Mouse (Mus musculus): ENCODE results near the gene Med13l. TPM values are rescaled to one million over a fixed set of nuclear protein-coding genes. Genes with fewer than 3 reads are reported as not detected.
A peak's percentile ranks its signal among the peaks of the same experiment; 100 is the strongest.

Gene Med13l
- total RNA-seq (2021), result 100 to 1,000 TPM in 1 of 2 experiments, 10 to 100 TPM in 1; 95.9 to 105 TPM

DNA sequence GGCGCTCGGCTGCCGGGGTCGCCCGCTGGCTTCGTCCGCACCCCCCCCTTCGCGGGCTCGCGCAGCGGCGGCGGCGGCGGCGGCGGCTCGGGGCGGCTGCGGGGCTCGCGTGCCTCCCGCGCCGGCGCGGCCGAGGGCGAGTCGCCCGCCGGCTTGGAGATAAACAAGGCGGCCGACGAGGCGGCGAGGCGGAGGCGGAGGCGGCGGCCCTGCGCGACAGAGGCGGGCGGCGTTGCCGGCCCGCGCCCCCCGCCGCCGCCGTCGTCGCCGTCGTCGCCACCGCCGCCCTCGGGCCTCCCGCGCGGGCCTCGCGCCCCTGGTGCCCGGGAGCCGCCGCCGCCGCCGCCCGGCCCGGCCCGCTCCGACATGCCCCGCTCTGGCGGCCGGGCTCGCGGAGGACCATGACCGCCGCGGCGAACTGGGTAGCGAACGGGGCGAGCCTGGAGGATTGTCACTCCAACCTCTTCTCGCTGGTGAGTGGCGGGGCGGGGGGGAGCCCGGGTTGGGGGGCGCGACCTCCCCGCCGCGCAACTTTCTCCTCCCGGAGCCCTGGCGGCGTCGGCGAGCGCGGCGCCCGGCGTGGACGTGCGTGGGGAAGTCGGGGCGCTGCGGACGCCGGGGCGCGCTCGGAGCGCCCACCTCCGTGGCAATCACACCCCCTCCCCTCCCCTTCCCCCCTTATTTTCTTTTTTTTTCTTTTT, at the start of gene Med13l:
Med13l (plus strand) TSS at position 295 of the 701 bp plus-strand sequence.
- intact Hi-C loops (cut with DNase I), result loop anchor here (10.0 kb wide), 2 partner anchors 174 to 236 kb away; no protein-coding TSS in a partner anchor
- DNase-seq, result peak; percentile 72

DNA sequence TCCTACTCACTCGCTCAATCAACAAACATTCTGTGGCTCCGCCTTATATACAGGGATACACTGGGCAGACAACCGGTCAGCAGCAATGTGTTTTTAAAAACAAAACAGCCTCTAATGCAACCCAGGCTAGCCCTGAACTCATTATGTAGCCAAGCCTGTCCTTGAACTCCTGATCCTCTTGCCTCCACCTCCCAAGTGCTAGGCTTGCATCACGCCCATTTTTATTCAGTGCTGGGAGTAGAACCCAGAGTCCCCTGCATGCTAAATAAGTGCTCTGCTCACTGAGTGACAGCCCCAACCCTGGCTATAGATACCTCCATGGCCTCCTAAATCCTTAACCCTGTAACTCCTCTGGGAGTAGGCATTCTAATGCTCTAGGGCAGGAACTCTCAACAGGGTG, 49.5 kb upstream of the Med13l start:
- no peak for DNase-seq
- intact Hi-C loops (cut with DNase I), result no loop called here

DNA sequence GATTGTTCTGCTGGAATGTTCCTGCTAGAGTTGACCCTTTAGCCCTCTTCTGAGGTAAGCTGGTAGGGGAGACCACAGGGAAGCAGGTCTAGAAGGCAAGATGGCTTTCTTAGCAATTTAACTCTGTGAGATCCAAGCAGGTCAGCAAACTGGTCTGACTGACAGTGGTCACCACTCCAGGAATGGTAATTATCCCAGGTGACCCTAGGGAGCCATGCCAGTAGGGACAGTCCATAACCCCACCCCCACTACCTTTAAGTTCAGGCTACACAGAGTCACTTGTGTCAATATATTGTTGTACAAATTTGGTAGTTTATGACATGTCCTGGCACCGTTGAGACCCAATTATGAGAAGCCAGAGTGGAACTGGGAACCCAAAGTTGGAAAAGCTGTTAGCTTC, 47.5 kb upstream of the Med13l start:
- intact Hi-C loops (cut with DNase I), result no loop called here

DNA sequence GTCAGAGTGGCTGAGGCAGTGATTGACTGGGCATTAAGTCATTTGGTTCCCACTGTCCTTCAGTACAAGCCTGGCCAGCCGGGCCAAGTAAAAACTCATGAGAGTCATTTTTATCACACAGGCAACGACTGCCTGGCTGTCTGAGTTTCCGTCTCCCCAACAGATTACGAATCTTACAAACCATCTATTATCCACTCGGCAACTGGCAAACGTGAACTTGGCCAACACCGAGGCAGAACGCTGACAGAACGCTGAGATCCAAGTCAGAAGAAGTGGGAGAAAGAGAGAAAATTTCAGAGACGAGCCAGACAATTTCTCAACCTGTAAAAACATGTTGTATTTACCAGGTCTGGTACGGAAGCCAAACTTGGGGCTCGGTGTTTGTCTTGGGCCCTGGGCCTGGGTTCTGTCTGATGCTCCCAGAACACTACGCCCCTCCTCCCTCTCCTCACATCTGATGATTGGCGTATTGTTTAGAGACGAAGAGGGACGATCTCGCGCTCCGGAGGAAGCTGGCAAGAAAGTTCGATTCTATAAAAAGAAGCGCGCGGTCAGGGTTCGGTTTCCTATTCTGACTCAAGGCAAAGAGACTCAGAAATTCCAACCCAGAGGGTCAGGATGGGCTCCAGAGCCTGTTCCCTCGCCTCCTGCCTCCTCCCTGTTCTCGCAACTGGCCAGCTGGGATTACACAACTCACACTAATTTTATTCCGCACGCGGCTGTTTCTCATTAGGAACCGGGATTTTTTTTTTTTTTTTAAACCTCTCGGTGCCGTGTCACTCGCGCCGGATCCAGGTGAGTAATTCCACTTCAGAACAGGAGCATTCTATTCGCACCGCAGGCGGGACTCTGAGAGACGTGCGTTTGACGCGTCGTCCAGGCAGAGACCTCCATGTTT, 46.6 kb upstream of the Med13l start:
- intact Hi-C loops (cut with DNase I), result no loop called here
- peak; percentile 8 for DNase-seq

More for the DNA sequence above, 47.5 kb upstream of the Med13l start:
- no peak for DNase-seq

DNA sequence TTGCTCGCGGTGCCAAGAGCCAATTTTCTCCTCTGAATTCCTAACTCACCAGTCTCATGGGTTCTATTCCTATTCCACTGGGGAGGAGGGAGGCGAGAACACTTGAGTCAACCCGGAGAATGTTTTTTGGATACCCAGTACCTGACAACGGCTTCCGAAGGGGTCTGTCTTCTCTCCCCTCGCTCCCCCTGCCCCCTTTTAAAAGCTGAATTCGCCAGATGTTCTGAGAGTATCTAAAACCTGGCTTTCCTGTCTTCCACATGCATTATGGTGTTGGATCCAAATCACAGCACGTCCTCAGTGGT, 46.0 kb upstream of the Med13l start:
- intact Hi-C loops (cut with DNase I), result no loop called here

DNA sequence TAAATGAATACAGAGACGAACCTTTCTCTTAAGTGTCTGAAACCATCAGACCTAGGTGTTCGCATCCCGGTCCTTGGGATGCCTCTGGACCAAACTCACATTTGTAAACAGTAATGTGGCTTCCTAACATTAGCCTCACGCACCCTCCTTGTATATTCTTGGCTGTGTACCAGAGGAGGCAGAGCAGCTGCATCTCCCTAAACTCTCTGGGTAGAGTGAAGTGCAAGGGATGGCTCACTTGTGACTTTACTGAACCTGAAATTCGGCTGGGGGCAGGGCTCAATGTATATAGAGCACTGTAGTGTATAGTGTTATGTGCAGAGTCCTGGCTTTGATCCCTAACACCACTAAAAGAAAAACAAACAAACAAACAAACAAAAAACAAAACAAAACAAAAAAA, 45.6 kb upstream of the Med13l start:
- no peak for DNase-seq
- intact Hi-C loops (cut with DNase I), result no loop called here

More for the DNA sequence above, 46.0 kb upstream of the Med13l start:
- no peak for DNase-seq

DNA sequence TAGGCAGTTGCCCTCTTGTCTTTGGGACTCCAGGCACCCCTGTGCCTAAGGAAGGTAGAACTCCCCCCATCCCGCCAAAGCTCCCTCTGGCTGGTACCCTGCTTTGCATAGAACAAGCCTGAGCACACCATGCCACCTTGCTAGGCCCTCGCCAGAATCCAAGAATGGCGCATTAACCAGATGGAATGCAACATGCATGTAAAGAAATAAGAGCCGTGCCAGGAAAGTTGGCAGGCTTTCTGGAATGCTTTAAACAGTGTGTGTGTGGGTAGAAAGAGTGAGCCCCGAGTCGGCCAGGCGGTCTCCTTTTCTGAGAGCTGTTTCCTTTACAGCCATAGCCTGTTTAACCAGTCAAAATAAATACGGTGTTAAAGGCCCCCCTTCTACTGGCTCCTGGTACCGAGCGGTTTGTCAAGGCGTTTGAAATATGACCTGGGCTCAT, 45.2 kb upstream of the Med13l start:
- DNase-seq, result peak; percentile 48
- intact Hi-C loops (cut with DNase I), result no loop called here

DNA sequence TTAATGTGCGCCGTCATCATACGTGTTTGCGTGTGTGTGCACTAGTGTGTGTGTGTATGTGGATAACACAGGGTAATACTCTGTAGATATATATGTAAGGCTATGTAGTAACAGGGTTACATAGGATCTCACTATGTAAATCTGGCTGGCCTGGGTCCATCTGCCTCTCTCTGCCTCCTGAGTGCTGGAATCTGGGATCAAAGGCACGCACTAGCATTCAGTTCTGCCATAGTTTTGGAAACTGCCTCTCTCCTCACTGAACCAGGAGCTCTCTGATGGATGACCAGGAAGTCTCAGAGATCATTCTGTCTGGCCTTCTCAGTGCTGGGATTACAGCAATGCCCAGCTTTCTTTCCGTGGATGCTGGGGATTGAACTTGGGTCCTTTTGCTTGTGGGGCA, 44.4 kb upstream of the Med13l start:
- intact Hi-C loops (cut with DNase I), result no loop called here
- DNase-seq, result no peak

DNA sequence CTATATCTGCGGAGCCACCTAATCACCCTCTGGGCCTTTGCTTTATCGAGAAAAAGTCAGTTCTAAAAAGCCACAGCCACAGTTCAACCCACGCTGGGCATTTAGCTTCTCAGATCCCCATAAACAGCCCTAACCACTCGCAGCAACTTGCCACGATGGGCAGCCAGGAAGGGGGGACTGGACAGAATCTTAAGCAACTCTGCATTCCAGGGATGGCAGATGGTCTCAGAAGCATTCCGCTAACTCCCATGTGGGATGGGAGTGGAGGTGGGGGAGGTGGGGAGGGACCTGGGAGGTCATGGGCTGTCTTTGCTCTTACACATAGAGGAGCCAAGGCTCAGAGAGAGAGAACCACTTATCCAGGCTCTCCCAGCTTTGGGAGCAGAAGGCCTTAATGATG, 44.0 kb upstream of the Med13l start:
- no peak for DNase-seq
- intact Hi-C loops (cut with DNase I), result no loop called here

DNA sequence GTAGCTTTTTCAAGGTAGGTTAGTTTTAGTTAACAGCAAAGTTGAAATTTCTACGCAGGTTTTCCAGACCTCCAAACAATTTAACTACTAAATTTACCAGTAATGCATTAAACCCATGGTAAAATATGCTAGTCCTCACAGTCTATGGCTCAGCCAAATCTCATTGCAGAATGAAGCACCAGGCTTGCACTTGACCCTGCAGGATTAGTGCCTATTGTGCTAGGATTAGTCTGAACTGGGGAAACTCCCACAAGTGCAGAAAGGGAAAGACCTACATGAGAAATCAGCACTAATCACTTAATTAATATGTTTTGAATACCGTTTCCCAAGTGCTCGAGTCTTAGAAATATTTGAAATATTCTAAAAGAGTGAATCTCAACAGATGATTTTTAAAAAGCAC, 40.0 kb upstream of the Med13l start:
- intact Hi-C loops (cut with DNase I), result no loop called here
- no peak for DNase-seq

DNA sequence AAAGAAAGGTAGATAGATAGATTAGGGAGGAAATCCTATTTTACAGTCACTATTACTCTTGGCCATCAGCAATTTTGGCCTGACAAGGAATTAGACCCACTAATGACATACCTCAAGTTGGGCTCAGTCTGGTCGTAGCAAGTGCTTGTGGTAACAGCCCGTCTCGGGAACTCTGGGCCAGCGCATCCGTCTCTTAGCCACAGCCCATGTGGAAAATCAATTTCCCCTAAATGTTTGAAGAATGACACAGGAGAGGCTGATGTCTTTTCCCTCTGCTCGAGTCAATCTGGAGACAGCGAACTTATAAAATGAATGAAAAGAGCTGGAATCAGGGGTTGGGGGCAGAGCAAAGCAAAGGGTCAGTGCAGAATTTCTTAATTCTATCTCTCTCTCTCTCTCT, 36.1 kb upstream of the Med13l start:
- intact Hi-C loops (cut with DNase I), result no loop called here
- DNase-seq, result no peak

DNA sequence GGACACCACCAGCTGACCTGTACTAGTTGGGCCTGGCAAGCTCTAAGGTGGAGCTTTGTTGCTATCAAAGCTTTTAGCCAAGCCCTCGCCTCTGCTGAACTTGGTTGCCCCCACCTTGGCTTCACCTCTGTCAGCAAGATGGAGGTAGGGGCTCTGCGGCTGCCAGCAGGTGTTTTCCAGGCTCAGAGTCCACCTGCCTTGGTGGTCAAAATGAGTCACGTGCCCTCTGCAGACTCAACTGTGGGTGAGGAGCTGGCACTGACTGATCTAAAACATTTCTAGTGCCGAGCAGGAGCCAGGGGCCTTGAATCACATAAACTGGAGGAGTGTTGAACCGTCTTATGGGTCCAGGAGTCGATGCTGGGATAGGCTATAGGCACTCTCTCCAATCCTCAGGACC, 34.8 kb upstream of the Med13l start:
- intact Hi-C loops (cut with DNase I), result no loop called here
- no peak for DNase-seq

DNA sequence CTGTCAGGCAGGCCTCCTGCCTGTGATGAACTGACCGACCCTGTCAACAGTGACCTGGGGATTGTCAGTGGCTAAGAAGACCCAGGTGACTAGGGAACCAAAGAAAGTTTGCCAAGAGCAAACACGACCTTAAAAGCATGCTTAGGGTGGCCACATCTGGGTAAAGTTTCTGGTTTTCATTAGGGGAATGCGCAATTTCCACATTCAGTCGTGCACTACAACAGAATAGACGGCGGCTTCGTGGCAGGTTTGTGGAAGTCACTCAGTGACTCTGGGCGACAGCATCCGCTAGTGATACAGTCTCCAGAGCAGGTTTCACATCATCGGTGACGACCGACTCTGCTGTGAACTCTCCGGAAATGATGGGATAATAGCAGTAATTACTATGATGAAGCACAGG, 34.0 kb upstream of the Med13l start:
- DNase-seq, result no peak
- intact Hi-C loops (cut with DNase I), result no loop called here

DNA sequence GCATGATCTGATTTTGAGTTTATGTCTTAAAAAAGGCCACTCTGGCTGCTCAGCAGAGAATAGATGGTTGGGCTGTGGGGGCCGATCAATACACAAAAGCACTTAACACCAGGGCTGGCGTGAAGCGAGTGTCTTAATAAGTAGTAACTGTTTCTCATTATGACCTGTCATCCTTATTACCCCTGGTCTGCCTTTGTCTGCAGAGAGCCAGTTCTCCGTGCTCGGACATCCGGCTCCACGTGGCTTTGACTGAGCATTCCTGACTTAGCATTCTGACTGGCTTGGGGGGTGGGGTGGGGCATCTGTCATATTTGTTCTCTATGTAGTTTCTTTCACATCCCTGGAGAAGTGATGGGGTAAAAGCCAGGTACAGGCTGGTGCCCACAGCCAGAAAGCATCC, 31.2 kb upstream of the Med13l start:
- intact Hi-C loops (cut with DNase I), result no loop called here
- no peak for DNase-seq

DNA sequence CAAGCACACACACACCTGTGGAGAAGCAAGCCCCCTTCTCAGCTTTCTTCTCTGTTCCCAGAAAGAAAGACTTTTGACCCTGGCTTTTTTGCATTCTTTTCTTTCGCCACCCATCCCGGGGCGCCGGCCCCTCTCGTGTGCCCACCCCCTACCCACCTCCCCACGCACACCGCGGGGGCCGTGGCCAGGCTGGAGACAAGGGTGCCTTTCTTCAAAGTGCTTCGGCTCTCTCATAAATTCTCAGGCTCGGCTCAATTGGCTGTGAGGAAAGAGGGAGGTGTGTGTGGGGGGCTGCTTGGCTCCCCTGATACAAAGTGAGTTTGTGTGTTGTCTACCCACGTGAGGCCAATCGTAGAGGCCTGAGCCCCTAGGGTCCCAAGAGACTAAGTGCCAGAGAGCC, 28.4 kb upstream of the Med13l start:
- no peak for DNase-seq
- intact Hi-C loops (cut with DNase I), result no loop called here

DNA sequence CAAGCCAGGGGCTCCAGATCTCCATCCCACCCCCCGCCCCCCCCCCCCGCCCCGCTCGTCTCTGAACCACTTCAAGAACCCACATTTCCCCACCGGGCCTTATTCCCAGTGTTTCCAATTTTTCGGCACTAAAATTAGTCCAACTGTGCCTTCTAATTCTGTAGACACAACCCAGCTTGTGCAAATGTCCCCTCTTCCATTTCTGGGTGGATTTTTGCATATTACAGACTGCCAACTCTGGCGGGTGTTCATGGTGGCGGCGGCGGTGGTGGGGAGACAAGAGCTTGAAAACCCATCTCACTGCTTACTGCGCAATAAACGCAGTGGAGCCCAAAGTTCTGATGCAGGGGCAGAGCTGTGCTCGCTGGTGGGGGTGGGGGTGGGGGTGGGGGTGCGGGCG, 27.8 kb upstream of the Med13l start:
- DNase-seq, result no peak
- intact Hi-C loops (cut with DNase I), result no loop called here

DNA sequence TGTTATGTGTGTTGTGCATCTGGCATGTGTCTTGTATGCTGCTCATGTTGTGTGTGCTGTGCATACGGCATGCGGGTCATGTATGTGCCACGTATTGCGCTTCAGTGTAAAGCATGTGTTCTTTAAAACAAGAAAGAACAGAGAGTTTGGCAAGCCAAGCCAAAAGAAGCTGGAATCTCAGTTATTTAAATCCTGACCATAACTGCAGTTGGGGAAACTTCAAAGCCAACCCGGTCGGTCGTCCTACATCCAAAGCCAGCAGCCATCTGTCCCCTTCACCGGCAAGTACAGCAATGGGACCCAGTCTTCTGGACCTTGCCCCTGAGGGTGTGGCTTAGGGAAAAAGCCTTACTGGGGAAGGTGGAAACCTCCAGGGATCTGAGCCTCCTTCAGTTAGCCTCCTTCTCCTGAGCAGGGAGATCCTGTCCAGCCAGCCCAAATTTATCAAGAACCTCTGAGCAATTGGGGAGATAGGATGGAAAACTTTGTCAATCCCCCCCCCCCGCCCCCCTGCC, 26.0 kb upstream of the Med13l start:
- intact Hi-C loops (cut with DNase I), result no loop called here
- no peak for DNase-seq

DNA sequence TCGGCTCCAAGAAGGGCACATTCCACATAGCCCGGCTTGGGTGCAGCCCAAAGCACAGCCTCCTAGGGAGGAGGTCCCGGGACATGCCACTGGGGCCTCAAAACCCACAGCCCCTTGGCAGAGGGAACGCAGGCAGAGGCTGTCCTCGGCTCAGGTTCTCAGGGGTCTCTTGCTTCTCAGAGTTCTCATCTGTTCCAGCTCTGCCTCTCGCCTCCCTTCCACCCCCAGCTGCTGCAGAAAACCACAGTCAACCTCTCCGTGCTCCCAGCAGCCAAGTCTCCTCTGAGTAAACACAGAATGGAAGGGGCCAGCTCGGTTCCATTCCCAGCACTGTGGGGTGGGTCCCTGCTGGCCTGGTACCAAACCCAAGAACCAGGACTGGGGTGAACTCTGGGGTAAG, 25.3 kb upstream of the Med13l start:
- intact Hi-C loops (cut with DNase I), result no loop called here
- DNase-seq, result no peak

DNA sequence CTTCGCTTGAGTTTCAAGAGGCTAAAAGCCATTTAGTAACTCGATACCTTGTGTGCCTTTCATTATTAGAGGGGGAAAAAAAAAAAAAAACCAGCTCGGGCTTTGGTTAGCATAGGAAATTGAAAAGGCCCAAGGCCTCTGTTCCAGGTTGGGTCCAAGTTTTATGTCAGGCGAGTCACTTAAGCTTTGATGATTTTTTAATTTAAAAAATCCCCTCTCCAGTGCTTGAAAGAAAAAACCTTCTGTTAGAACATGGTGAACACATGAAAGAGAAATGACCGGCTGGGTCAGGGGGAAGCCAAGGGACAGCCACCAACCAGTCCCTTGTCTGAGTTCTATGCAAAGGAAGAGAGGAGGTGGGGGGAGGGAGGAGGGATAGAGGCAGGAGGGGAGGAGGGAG, 22.0 kb upstream of the Med13l start:
- intact Hi-C loops (cut with DNase I), result no loop called here

DNA sequence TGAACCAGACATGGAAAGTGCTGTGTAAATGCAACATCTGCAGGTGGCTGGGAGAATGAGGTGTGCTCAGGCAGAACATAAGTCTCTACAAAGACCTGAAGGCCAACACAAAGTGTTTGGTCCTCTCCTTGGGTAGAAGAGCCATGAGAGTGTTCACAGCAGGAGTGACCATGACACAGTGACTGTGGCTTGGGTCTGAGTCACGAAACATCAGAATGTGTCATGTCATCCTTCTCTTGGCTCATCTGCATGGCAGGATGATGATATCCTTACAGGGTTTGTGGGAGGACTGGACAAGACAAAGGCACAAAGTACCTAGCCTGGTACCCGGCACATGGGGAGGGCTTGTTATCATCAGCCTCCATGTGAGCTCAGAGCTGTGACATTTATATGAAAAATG, 16.7 kb upstream of the Med13l start:
- intact Hi-C loops (cut with DNase I), result no loop called here
- no peak for DNase-seq

More for the DNA sequence above, 22.0 kb upstream of the Med13l start:
- no peak for DNase-seq

DNA sequence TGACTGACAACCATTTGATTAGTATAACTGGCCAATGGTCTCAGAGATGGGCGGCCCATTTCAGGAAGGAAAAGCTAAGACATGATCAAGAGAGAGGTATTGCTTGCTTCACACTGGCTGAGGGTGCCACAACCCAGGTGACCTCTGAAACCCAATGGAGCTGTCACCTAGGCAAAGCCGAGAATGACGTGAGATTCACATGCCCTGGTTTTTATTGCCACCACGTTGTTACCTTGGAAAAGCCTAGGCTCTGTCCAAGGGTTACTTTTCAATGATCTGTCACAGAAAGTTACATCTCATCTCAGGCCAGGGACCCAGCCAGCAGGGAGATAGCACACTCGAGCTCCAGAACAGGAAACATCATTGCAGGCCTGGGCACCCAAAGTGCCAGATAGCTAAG, 10.0 kb upstream of the Med13l start:
- no peak for DNase-seq
- intact Hi-C loops (cut with DNase I), result no loop called here

DNA sequence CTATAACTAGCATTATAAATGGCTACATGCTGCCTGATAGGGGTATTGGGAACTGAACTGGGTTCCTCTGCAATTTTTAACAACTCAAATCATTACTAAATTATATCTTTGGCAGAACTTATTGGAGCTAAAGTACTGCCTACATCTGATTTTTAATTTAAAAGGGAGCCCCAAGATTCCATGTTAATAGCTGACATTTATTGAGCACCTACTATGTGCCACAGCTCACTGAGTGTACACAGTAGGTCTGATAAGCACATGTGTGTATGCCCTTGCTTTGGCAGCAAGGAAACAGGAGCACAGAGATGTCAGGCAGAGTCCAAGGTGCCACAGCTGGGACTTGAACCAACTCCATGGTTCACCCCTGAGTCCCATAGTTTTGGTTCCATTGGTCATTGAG, 7.2 kb upstream of the Med13l start:
- no peak for DNase-seq
- intact Hi-C loops (cut with DNase I), result no loop called here

All from left cerebral cortex, postnatal 4 days (tissue).